8 mouse cellular contexts compared by ENCODE assay signal in genomic region chr12:76369206-76369977, GRCm38 (mm10). TPM values are rescaled to one million over a fixed set of nuclear protein-coding genes. Genes with fewer than 3 reads are reported as not detected.
DNase-seq lines count a peak whose midpoint lies in the region; ATAC-seq lines count a peak whose summit lies in the region.

TSS of gene Zbtb25 (minus strand) at chr12:76369602.

- ATAC-seq in hindbrain, embryonic 12.5 days (ENCODE audit: low FRiP score) = peak; percentile 88

- peak within 1 kb of the TSS; percentile 99 for H3K27ac ChIP-seq in hindbrain, embryonic 12.5 days

- H3K9ac ChIP-seq in hindbrain, embryonic 12.5 days = peak within 1 kb of the TSS; percentile 94

- H3K36me3 ChIP-seq in hindbrain, embryonic 12.5 days = no peaks in the 10 kb centered on the region

- peak; percentile 96 for DNase-seq in Muller cell, postnatal 12 days (ENCODE audit: inconsistent ontology term)
- peak; percentile 95 for DNase-seq in cerebellum, adult 9-11 months
- peak; percentile 89 to 90 for DNase-seq in frontal cortex, postnatal 10 days (ENCODE audit: low spot score in 2 of 2)
- DNase-seq in layer of hippocampus, postnatal 14 days (ENCODE audit: low spot score in 2 of 2) = peak; percentile 84 to 88
- DNase-seq in lung, postnatal 10 days = peak; percentile 89
- DNase-seq in ovary, postnatal 14 days (ENCODE audit: low spot score) = peak; percentile 68
- peak; percentile 60 to 68 for DNase-seq in thymus, postnatal 10 days (ENCODE audit: low spot score in 2 of 2)

- H3K9me3 ChIP-seq in hindbrain, embryonic 12.5 days (replicated peaks) = no peaks in the 10 kb centered on the region

- H3K4me2 ChIP-seq in hindbrain, embryonic 12.5 days (replicated peaks) = peak within 1 kb of the TSS; percentile 81

- under 1% methylated on average over 96 of the region's 96 CpGs for WGBS in hindbrain, embryonic 12.5 days

- H3K4me1 ChIP-seq in hindbrain, embryonic 12.5 days = peaks cover 42% of the 10 kb centered on the region

- H3K27me3 ChIP-seq in hindbrain, embryonic 12.5 days = no peaks in the 10 kb centered on the region

- peak within 1 kb of the TSS; percentile 90 for H3K4me3 ChIP-seq in hindbrain, embryonic 12.5 days

RNA-seq across cellular contexts. Expression of gene Zbtb25, which starts in this region (rescaled TPM):
- polyA plus RNA-seq in hindbrain, embryonic 12.5 days (2016; fragmentation: Nextera tagmentation; extraction: Ambion mirVana) = 20.1 and 20.6 TPM in 2 replicates
- 10 to 100 TPM; 19.2 to 22.2 TPM for total RNA-seq in layer of hippocampus, postnatal 14 days (2021)

Comparison
In these comparisons a context has a peak if more than half of its experiments do, and no peak if none do; other contexts are left out.
1. Peak in every context shown above with its lines: DNase-seq, ATAC-seq, H3K4me3 ChIP-seq and H3K27ac ChIP-seq.